Mouse (Mus musculus): ENCODE measurements around the gene Tnip1.

DNA sequence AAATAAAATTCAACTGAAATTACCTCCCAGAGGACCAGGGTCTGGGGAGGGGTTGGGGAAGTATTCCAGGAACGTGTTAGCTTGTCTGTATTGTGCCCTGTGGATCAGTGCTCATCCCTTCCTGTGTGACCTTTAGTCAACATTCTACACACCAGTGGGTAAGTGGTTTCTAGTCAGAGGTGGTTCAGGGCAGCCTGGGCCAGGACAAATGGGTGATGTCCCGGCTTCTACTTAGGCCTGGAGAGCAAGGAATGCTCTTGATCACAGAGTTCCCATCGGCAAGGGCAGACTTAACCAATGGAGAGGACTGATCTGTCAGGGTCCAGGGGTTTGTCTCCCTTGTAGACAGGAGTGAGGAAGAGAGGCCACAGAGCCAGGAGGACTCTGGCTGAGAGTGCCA is 40.2 kb downstream of the Tnip1 start:
- TF ChIP-seq CTCF (IDR thresholded peaks at IDR 0.05) (no peak), EP300 (IDR thresholded peaks at IDR 0.05) (no peak)

All from lung, postnatal 0 days (tissue).